Mouse (Mus musculus) heart, embryonic 12.5 days (tissue): Measurements from ENCODE around the gene Arntl. TPM values are rescaled to one million over a fixed set of nuclear protein-coding genes. Genes with fewer than 3 reads are reported as not detected.

Experiments
- ATAC-seq: fragments of 200-750 bp; cut with Nextera tagmentation; 2 replicates; pipeline ENCODE4 v1.8.0; 2017; ENCODE audit warnings: moderate TSS enrichment, moderate library complexity; ENCODE audit not compliant: insufficient number of reproducible peaks, low FRiP score
- H3K27ac ChIP-seq: fragments of 300-500 bp; sonication (generic); 2 replicates; pipeline ENCODE4 v1.5.1; 2016; ENCODE audit warnings: mild to moderate bottlenecking, moderate library complexity; ENCODE audit not compliant: poor library complexity, severe bottlenecking
- H3K27me3 ChIP-seq: fragments of 300-500 bp; sonication (generic); replicated peaks from 2 replicates; pipeline ENCODE4 v1.6.1; 2016; ENCODE audit warnings: mild to moderate bottlenecking, moderate library complexity
- H3K36me3 ChIP-seq: fragments of 300-500 bp; sonication (generic); 2 replicates; pipeline ENCODE4 v1.6.1; 2016; ENCODE audit warnings: mild to moderate bottlenecking, moderate library complexity
- H3K4me1 ChIP-seq: fragments of 300-500 bp; sonication (generic); replicated peaks from 2 replicates; pipeline ENCODE4 v1.6.1; 2016; ENCODE audit warnings: mild to moderate bottlenecking
- H3K4me2 ChIP-seq: fragments of 300-500 bp; sonication (generic); 2 replicates; pipeline ENCODE4 v1.6.1; 2016; ENCODE audit warnings: mild to moderate bottlenecking, moderate library complexity
- H3K4me3 ChIP-seq: fragments of 300-500 bp; sonication (generic); 2 replicates; pipeline ENCODE4 v1.5.1; 2016; ENCODE audit warnings: mild to moderate bottlenecking
- H3K9ac ChIP-seq: fragments of 300-500 bp; sonication (generic); 2 replicates; pipeline ENCODE4 v1.6.1; 2016; ENCODE audit warnings: mild to moderate bottlenecking, moderate library complexity
- H3K9me3 ChIP-seq: fragments of 300-500 bp; sonication (generic); replicated peaks from 2 replicates; pipeline ENCODE4 v1.6.1; 2016; ENCODE audit warnings: mild to moderate bottlenecking, moderate library complexity
- whole genome bisulfite sequencing: fragments of 180-500 bp; shearing (Covaris S2); methylation state at CpG from one replicate; pipeline ENCODE4 v1.1.7; 2016; 5-methylcytosine and 5-hydroxymethylcytosine counted together
- polyA plus RNA-seq: library from polyadenylated mRNA; unstranded; fragments of >200 nt; fragmentation: Nextera tagmentation; extraction: Ambion mirVana; gene quantifications from 2 replicates; pipeline ENCODE4 v1.2.1, GENCODE M21; 2016

Arntl gene
- polyA plus RNA-seq, 1 experiment from 2014 or later, result 6.8 TPM

DNA sequence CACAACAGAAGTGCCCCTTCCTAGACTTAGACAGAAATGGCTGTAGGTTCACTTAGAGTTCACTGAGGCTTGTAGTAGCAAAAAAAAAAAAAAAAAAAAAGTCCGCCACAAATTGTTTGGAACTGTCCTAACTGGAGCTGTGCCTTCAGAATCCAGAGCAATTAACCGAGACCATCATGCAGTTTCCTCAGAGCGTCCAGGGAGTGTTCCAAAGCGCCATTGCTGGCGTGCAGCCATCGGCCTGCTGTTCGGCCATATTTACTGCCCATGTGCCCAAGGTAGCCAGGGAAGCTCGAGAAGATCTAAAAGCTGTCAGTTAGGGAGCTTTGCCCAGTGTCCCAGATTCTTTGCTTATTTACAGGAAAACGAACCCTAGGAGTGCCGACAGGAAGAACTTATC is 63.3 kb downstream of the Arntl start:
- H3K9me3 ChIP-seq, result no peaks in the 10 kb centered on the region
- H3K4me2 ChIP-seq, result no peak overlapping the region
- no peak overlapping the region for H3K9ac ChIP-seq
- H3K27ac ChIP-seq, result no peak overlapping the region
- no peaks in the 10 kb centered on the region for H3K36me3 ChIP-seq
- ATAC-seq, result no peak
- 68% methylated on average over 10 of the region's 10 CpGs for whole genome bisulfite sequencing
- H3K4me3 ChIP-seq, result no peak overlapping the region
- H3K4me1 ChIP-seq, result peaks cover 28% of the 10 kb centered on the region
- H3K27me3 ChIP-seq, result no peaks in the 10 kb centered on the region

DNA sequence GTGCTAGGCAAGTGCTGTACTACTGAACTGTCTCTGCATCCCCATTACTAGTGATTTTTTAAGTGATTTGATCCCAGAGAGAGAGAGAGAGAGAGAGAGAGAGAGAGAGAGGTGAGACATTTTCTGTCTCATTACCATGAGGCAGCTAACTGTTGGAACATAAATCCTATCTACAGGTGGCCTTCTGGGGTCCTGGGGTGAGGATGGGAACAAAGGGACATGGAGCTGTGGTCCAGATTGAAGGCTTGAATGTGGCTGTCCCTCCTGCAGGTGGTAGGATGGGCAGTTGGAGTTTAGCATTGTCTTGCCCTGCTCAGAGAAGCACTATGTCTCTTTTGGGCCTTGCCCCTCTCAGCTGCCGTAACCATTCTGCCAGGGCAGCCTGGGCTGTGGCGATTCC is 63.7 kb downstream of the Arntl start:
- H3K27ac ChIP-seq, result no peak overlapping the region
- no peak overlapping the region for H3K4me3 ChIP-seq
- no peak overlapping the region for H3K9ac ChIP-seq
- no peaks in the 10 kb centered on the region for H3K9me3 ChIP-seq
- WGBS, result 62% methylated on average over 2 of the region's 2 CpGs
- no peak overlapping the region for H3K4me2 ChIP-seq
- no peaks in the 10 kb centered on the region for H3K36me3 ChIP-seq
- ATAC-seq, result no peak
- no peaks in the 10 kb centered on the region for H3K27me3 ChIP-seq
- peaks cover 28% of the 10 kb centered on the region for H3K4me1 ChIP-seq

- no peak overlapping the region for H3K4me2 ChIP-seq
- ATAC-seq, result peak; percentile 51; the same call in 1 of the 2 replicates
- H3K9me3 ChIP-seq, result no peaks in the 10 kb centered on the region
- H3K27me3 ChIP-seq, result no peaks in the 10 kb centered on the region
- 77% methylated on average over 5 of the region's 6 CpGs for WGBS
- H3K4me1 ChIP-seq, result peaks cover 28% of the 10 kb centered on the region
- no peak overlapping the region for H3K9ac ChIP-seq
- H3K4me3 ChIP-seq, result no peak overlapping the region
- no peaks in the 10 kb centered on the region for H3K36me3 ChIP-seq
- no peak overlapping the region for H3K27ac ChIP-seq
Measured at GRCm38 (mm10) chr7:113272338-113272997, 65.2 kb downstream of the Arntl start.

- ATAC-seq, result no peak
- no peak overlapping the region for H3K27ac ChIP-seq
- H3K4me2 ChIP-seq, result no peak overlapping the region
- no peaks in the 10 kb centered on the region for H3K27me3 ChIP-seq
- H3K4me1 ChIP-seq, result peaks cover 5% of the 10 kb centered on the region
- no peak overlapping the region for H3K9ac ChIP-seq
- H3K4me3 ChIP-seq, result no peak overlapping the region
- 49% methylated on average over 2 of the region's 2 CpGs for WGBS
- H3K9me3 ChIP-seq, result no peaks in the 10 kb centered on the region
- no peaks in the 10 kb centered on the region for H3K36me3 ChIP-seq
Measured at GRCm38 (mm10) chr7:113277245-113277644, 70.0 kb downstream of the Arntl start.

- no peak for ATAC-seq
Measured at GRCm38 (mm10) chr7:113278493-113278892, 71.2 kb downstream of the Arntl start.

DNA sequence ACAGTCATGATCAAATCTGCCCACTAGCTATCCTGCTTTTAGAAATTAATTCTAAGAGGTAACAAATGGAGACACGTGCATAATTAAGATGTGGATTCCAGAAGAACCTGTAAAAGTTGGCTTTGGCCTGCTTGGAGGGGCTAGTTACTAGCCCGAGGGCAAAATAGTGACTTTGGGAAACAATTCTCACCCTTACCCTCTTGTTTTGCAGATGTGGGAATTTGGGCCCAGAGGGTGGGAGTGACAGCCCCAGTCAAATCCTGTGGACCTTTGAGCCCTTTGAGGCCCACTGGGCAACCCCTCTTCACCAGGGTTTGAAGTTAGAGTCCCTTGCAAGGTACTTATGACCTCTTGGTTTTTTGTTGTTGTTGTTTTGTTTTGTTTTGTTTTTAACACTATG is 72.0 kb downstream of the Arntl start:
- ATAC-seq, result no peak
- H3K9ac ChIP-seq, result no peak overlapping the region
- WGBS, result 66% methylated on average over 2 of the region's 2 CpGs

More at GRCm38 (mm10) chr7:113278493-113278892, 71.2 kb downstream of the Arntl start:
- Histone ChIP-seq H3K9ac (no peak overlapping the region), H3K4me1 (no peaks in the 10 kb centered on the region), H3K4me3 (no peak overlapping the region), H3K9me3 (no peaks in the 10 kb centered on the region; the same call in 1 of the 2 replicates), H3K4me2 (no peak overlapping the region), H3K27me3 (no peaks in the 10 kb centered on the region), H3K27ac (no peak overlapping the region), H3K36me3 (peaks cover 5% of the 10 kb centered on the region)
- 65% methylated on average over 4 of the region's 4 CpGs for WGBS

GRCm38 (mm10) chr7:113285405-113285804 is 78.1 kb downstream of the Arntl start:
- peaks cover 23% of the 10 kb centered on the region for H3K36me3 ChIP-seq

More for the DNA sequence above, 72.0 kb downstream of the Arntl start:
- H3K4me3 ChIP-seq, result no peak overlapping the region
- H3K27me3 ChIP-seq, result no peaks in the 10 kb centered on the region
- no peak overlapping the region for H3K4me2 ChIP-seq
- H3K27ac ChIP-seq, result no peak overlapping the region
- no peaks in the 10 kb centered on the region for H3K4me1 ChIP-seq
- no peaks in the 10 kb centered on the region; the same call in 1 of the 2 replicates for H3K9me3 ChIP-seq
- H3K36me3 ChIP-seq, result peaks cover 5% of the 10 kb centered on the region

DNA sequence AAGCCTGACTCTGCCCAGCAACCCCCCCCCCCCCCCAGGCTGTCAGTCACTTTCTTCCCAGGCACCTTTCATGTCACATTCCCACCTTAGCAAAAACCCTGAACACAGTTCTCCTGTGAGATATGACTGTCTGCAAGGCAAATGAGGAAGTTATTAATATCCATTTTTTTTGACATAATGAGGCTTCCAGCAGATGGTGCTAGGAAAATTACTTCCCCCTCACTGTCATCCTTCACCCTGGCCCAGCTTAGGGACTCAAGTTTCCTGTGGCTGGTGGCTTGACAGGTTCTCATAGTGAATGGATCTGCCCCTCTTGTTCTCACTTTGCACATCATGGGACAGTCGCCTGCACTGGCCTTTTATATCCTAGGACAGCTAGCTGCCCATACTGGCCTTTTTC is 81.9 kb downstream of the Arntl start:
- H3K27ac ChIP-seq, result no peak overlapping the region
- no peak overlapping the region for H3K4me3 ChIP-seq
- no peak overlapping the region for H3K9ac ChIP-seq
- H3K4me2 ChIP-seq, result no peak overlapping the region
- no peaks in the 10 kb centered on the region for H3K27me3 ChIP-seq
- H3K4me1 ChIP-seq, result 0 out of 2 replicates have a peak, but pooled peaks cover 3% of the 10 kb centered on the region
- no peaks in the 10 kb centered on the region for H3K9me3 ChIP-seq
- WGBS, result 80% methylated on average over 1 of the region's 1 CpGs
- peaks cover 18% of the 10 kb centered on the region for H3K36me3 ChIP-seq
- ATAC-seq, result no peak

More at GRCm38 (mm10) chr7:113285405-113285804, 78.1 kb downstream of the Arntl start:
- Histone ChIP-seq H3K9ac (no peak overlapping the region), H3K27me3 (no peaks in the 10 kb centered on the region), H3K4me3 (no peak overlapping the region), H3K4me2 (no peak overlapping the region), H3K27ac (no peak overlapping the region), H3K9me3 (no peaks in the 10 kb centered on the region; the same call in 1 of the 2 replicates), H3K4me1 (no peaks in the 10 kb centered on the region)
- no peak for ATAC-seq
- WGBS, result 66% methylated on average over 2 of the region's 2 CpGs

DNA sequence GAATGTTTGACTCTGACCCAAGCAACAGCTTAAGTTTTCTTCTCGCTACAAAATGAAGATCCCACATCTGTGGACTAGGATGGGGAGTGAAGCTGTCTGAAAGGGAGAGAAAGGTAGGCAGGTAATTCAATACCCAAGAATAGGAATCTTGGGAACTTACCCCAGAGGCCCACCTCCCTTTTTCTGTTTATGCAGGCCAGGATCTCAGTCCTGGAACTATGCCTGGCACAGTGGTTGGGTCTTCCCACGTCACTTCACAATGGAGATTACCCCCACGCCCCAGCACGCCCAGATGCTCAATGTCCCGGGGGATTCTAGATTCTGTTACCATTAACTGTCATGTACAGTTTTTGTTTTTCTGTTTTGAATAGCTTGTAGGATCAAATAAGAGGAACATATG is 84.5 kb downstream of the Arntl start:
- H3K9ac ChIP-seq, result no peak overlapping the region
- no peak for ATAC-seq
- H3K4me3 ChIP-seq, result no peak overlapping the region
- no peaks in the 10 kb centered on the region for H3K9me3 ChIP-seq
- H3K36me3 ChIP-seq, result peaks cover 15% of the 10 kb centered on the region
- whole genome bisulfite sequencing, result 80% methylated on average over 5 of the region's 5 CpGs
- H3K27me3 ChIP-seq, result no peaks in the 10 kb centered on the region
- H3K4me2 ChIP-seq, result no peak overlapping the region
- no peak overlapping the region for H3K27ac ChIP-seq
- H3K4me1 ChIP-seq, result peaks cover 13% of the 10 kb centered on the region

- H3K9me3 ChIP-seq, result no peaks in the 10 kb centered on the region
- H3K4me3 ChIP-seq, result no peak overlapping the region
- no peak overlapping the region for H3K9ac ChIP-seq
- no peak overlapping the region for H3K27ac ChIP-seq
- H3K36me3 ChIP-seq, result peaks cover 15% of the 10 kb centered on the region
- no peak for ATAC-seq
- H3K4me2 ChIP-seq, result no peak overlapping the region
- 73% methylated on average over 4 of the region's 4 CpGs for WGBS
- no peaks in the 10 kb centered on the region for H3K27me3 ChIP-seq
- H3K4me1 ChIP-seq, result peaks cover 13% of the 10 kb centered on the region
Measured at GRCm38 (mm10) chr7:113292193-113292592, 84.9 kb downstream of the Arntl start.

- peaks cover 15% of the 10 kb centered on the region for H3K36me3 ChIP-seq
- WGBS, result 79% methylated on average over 6 of the region's 6 CpGs
- no peaks in the 10 kb centered on the region for H3K9me3 ChIP-seq
- H3K9ac ChIP-seq, result no peak overlapping the region
- peaks cover 13% of the 10 kb centered on the region for H3K4me1 ChIP-seq
- H3K4me3 ChIP-seq, result no peak overlapping the region
- no peak for ATAC-seq
- no peak overlapping the region for H3K27ac ChIP-seq
- H3K4me2 ChIP-seq, result no peak overlapping the region
- no peaks in the 10 kb centered on the region for H3K27me3 ChIP-seq
Measured at GRCm38 (mm10) chr7:113294598-113294997, 87.3 kb downstream of the Arntl start.
